Mouse (Mus musculus) neural tube, embryonic 14.5 days (tissue): ENCODE results near the gene Agxt. TPM values are rescaled to one million over a fixed set of nuclear protein-coding genes. Genes with fewer than 3 reads are reported as not detected.

Experiments
- ATAC-seq: fragments of 200-750 bp; cut with Nextera tagmentation; 2 replicates; pipeline ENCODE4 v1.8.0; 2017; ENCODE audit warnings: low read depth, mild to moderate bottlenecking, moderate TSS enrichment, moderate library complexity
- H3K27ac ChIP-seq: fragments of 300-500 bp; sonication (generic); 2 replicates; pipeline ENCODE4 v1.5.1; 2014; ENCODE audit warnings: low read depth, mild to moderate bottlenecking, control low read depth, low read length, moderate library complexity, mixed read lengths
- H3K27me3 ChIP-seq: fragments of 300-500 bp; sonication (generic); 2 replicates; pipeline ENCODE4 v1.6.1; 2014; ENCODE audit warnings: low read length; ENCODE audit not compliant: control insufficient read depth, insufficient read depth
- H3K36me3 ChIP-seq: fragments of 300-500 bp; sonication (generic); 2 replicates; pipeline ENCODE4 v1.6.1; 2014; ENCODE audit warnings: low read length, mixed read lengths; ENCODE audit not compliant: control insufficient read depth, insufficient read depth
- H3K4me1 ChIP-seq: fragments of 300-500 bp; sonication (generic); 2 replicates; pipeline ENCODE4 v1.6.1; 2014; ENCODE audit warnings: low read length; ENCODE audit not compliant: control insufficient read depth, insufficient read depth
- H3K4me2 ChIP-seq: fragments of 300-500 bp; sonication (generic); 2 replicates; pipeline ENCODE4 v1.6.1; 2014; ENCODE audit warnings: mild to moderate bottlenecking, low read depth, low read length, control low read depth
- H3K4me3 ChIP-seq: fragments of 300-500 bp; sonication (generic); 2 replicates; pipeline ENCODE4 v1.5.1; 2014; ENCODE audit warnings: low read depth, low read length, control low read depth, mixed read lengths
- H3K9ac ChIP-seq: fragments of 300-500 bp; sonication (generic); replicated peaks from 2 replicates; pipeline ENCODE4 v1.6.1; 2014; ENCODE audit warnings: low read depth, mild to moderate bottlenecking, control low read depth, low read length, mixed read lengths
- H3K9me3 ChIP-seq: fragments of 300-500 bp; sonication (generic); 2 replicates; pipeline ENCODE4 v1.6.1; 2016; ENCODE audit warnings: low read length; ENCODE audit not compliant: control insufficient read depth
- WGBS: fragments of 180-500 bp; shearing (Covaris S2); extraction: QIAGEN DNeasy Blood & Tissue Kit; methylation state at CpG from one replicate; pipeline ENCODE4 v1.1.7; 2014; 5-methylcytosine and 5-hydroxymethylcytosine counted together
- polyA plus RNA-seq: library from polyadenylated mRNA; unstranded; fragments of >200 nt; fragmentation: Nextera tagmentation; extraction: Ambion mirVana; gene quantifications from 2 replicates; pipeline ENCODE4 v1.2.1, GENCODE M21; 2014

Gene Agxt
- polyA plus RNA-seq, 1 experiment from 2014 or later = not detected

DNA sequence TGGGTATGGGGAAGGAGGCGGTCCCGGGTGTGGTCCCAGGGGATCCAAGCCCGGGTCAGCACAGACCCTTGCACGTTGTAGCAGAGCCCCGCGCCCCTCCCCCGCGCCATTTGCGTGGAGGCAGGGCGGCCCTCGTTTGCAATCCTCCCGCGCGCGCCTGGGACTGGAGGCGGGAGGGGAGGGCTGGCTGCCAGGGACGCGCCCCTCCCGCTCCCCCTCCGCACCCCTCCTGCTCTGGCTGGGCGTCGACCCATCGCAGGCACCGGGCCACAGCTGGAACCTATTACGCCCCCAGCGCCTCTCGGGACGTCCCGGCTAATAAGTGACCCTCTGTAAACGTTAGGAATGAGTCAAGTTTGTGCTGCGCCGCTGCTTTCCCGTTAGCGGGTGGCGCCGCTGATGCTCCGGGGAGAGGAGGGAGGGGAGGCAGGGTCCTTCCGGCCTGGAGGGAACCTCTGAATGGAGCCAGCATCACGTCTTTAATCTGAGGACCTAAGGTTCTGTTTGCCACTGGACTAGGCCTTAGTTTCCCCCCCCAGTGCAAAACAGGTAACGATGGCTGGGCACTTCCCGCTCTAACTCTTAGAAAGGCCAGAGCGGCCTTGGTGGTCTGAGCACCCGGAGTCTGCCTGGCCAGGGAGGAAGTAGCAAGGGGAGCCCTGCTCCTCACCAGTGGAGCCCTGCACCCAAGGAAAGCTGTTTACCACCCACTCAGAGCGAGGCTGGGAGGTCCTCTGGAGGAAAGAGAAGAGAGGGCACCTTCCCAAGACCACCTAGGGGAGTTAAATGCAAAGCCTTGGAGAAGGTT lies 41.7 kb downstream of the Agxt start:
- Histone ChIP-seq H3K27me3 (0 out of 2 replicates have a peak, but pooled peaks cover 3% of the 10 kb centered on the region), H3K27ac (no peak overlapping the region), H3K4me3 (peak overlapping the region; percentile 35), H3K9me3 (no peaks in the 10 kb centered on the region), H3K9ac (peak overlapping the region; percentile 55), H3K4me1 (peaks cover 10% of the 10 kb centered on the region), H3K36me3 (no peaks in the 10 kb centered on the region), H3K4me2 (peak overlapping the region; percentile 90)
- 3% methylated on average over 43 of the region's 44 CpGs for WGBS
- ATAC-seq = peak; percentile 61

DNA sequence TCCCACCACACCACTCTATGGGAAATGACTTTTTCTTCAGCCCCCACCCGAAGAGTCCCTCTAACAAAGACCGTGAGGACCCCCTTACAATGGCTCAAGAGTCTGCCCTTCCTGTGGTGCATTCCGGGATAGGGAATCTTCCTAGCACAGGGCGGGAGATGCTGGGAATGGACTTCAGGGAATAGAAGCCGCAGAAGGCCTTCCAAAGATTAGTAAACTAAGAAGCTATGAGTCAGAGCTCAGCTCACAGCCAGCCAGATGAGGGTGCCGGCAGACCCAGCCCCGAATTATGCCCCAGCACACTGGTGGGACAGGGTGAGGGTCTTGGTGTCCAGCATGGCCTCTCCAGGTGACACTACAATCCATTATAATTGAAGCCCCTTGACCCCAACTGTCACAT lies 47.2 kb downstream of the Agxt start:
- no peaks in the 10 kb centered on the region for H3K4me1 ChIP-seq
- no peaks in the 10 kb centered on the region for H3K9me3 ChIP-seq
- 89% methylated on average over 7 of the region's 7 CpGs for WGBS
- no peaks in the 10 kb centered on the region for H3K36me3 ChIP-seq
- no peak overlapping the region for H3K9ac ChIP-seq
- 0 out of 2 replicates have a peak, but pooled peaks cover 3% of the 10 kb centered on the region for H3K27me3 ChIP-seq
- H3K4me3 ChIP-seq = no peak overlapping the region
- no peak overlapping the region for H3K4me2 ChIP-seq
- H3K27ac ChIP-seq = no peak overlapping the region
- no peak for ATAC-seq

- Histone ChIP-seq H3K4me1 (no peaks in the 10 kb centered on the region), H3K27me3 (no peaks in the 10 kb centered on the region), H3K36me3 (no peaks in the 10 kb centered on the region), H3K27ac (no peak overlapping the region), H3K4me2 (no peak overlapping the region), H3K9ac (no peak overlapping the region), H3K4me3 (no peak overlapping the region), H3K9me3 (no peaks in the 10 kb centered on the region)
- 74% methylated on average over 14 of the region's 14 CpGs for WGBS
- peak; percentile 39; the same call in 1 of the 2 replicates for ATAC-seq
Measured at GRCm38 (mm10) chr1:93184071-93184828, 49.2 kb downstream of the Agxt start.

GRCm38 (mm10) chr1:93190726-93191305 lies 55.8 kb downstream of the Agxt start:
- WGBS = 3% methylated on average over 17 of the region's 17 CpGs

GRCm38 (mm10) chr1:93194961-93195360 lies 59.9 kb downstream of the Agxt start:
- Histone ChIP-seq H3K4me3 (no peak overlapping the region), H3K4me1 (no peaks in the 10 kb centered on the region), H3K9me3 (no peaks in the 10 kb centered on the region), H3K27me3 (no peaks in the 10 kb centered on the region), H3K36me3 (no peaks in the 10 kb centered on the region), H3K27ac (no peak overlapping the region), H3K4me2 (no peak overlapping the region), H3K9ac (no peak overlapping the region)
- no peak for ATAC-seq
- WGBS = 89% methylated on average over 3 of the region's 3 CpGs

More at GRCm38 (mm10) chr1:93190726-93191305, 55.8 kb downstream of the Agxt start:
- Histone ChIP-seq H3K27me3 (no peaks in the 10 kb centered on the region), H3K4me2 (no peak overlapping the region), H3K9ac (no peak overlapping the region), H3K4me1 (no peaks in the 10 kb centered on the region), H3K27ac (no peak overlapping the region), H3K4me3 (no peak overlapping the region), H3K36me3 (no peaks in the 10 kb centered on the region), H3K9me3 (no peaks in the 10 kb centered on the region)
- no peak; the same call in 1 of the 2 replicates for ATAC-seq

Other genes starting within 250 kb of the Agxt start
- gene Ankmy1, start 232.3 kb upstream of the Agxt start, polyA plus RNA-seq = 1.1 and 4.6 TPM in 2 replicates
- gene Dusp28, start 228.3 kb upstream of the Agxt start, polyA plus RNA-seq = 15.9 and 18.0 TPM in 2 replicates
- 27.0 and 31.6 TPM in 2 replicates for gene Rnpepl1, start 224.5 kb upstream of the Agxt start, polyA plus RNA-seq
- 53.6 and 58.4 TPM in 2 replicates for gene Capn10, start 200.9 kb upstream of the Agxt start, polyA plus RNA-seq
- gene Gpr35, start 184.4 kb upstream of the Agxt start, polyA plus RNA-seq = 0.44 and 0.95 TPM in 2 replicates
- gene Aqp12, start 128.9 kb upstream of the Agxt start, polyA plus RNA-seq = not detected in 2 replicates
- 377 and 438 TPM in 2 replicates for gene Kif1a, start 33.3 kb upstream of the Agxt start, polyA plus RNA-seq
- not detected in 2 replicates for gene 2310007B03Rik, start 25.7 kb downstream of the Agxt start, polyA plus RNA-seq
- 0.08 and 0.14 TPM in 2 replicates for gene Crocc2, start 33.5 kb downstream of the Agxt start, polyA plus RNA-seq
- 2.8 and 9.6 TPM in 2 replicates for gene Sned1, start 100.6 kb downstream of the Agxt start, polyA plus RNA-seq
- gene Mterf4, start 170.7 kb downstream of the Agxt start, polyA plus RNA-seq = 31.2 and 31.6 TPM in 2 replicates
- 57.9 and 67.7 TPM in 2 replicates for gene Ppp1r7, start 207.6 kb downstream of the Agxt start, polyA plus RNA-seq
- gene Pask, start 208.2 kb downstream of the Agxt start, polyA plus RNA-seq = 4.6 and 5.7 TPM in 2 replicates
- gene Ano7, start 238.7 kb downstream of the Agxt start, polyA plus RNA-seq = 1.1 and 1.2 TPM in 2 replicates